Mouse (Mus musculus): ENCODE data around the gene Sigmar1.

GRCm38 (mm10) chr4:41705922-41706754, 49.8 kb downstream of the Sigmar1 start:
- TF ChIP-seq POLR2A (IDR thresholded peaks at IDR 0.05; ENCODE audit: insufficient read depth, low read depth, low read length) (no peak), CTCF (IDR thresholded peaks at IDR 0.05) (no peak)
